Mouse (Mus musculus) gastrocnemius, adult 18-20 months (tissue): ENCODE measurements around the gene Gm29797. TPM values are rescaled to one million over a fixed set of nuclear protein-coding genes. Genes with fewer than 3 reads are reported as not detected.

ENCODE experiments used
- DNase-seq: peaks from one replicate; pipeline ENCODE4 v3.0.0; 2021; ENCODE audit warnings: low spot score
- total RNA-seq, 2 experiments: library from RNA; stranded (reverse); gene quantifications; 2 replicates each; pipeline ENCODE4 v1.2.3; 2021

Gm29797 gene
- total RNA-seq, 2 experiments from 2014 or later: not detected

GRCm38 (mm10) chr2:181671984-181672383 is 15.2 kb downstream of the Gm29797 start:
- DNase-seq: no peak

GRCm38 (mm10) chr2:181673501-181673900 is 16.7 kb downstream of the Gm29797 start:
- no peak for DNase-seq

DNA sequence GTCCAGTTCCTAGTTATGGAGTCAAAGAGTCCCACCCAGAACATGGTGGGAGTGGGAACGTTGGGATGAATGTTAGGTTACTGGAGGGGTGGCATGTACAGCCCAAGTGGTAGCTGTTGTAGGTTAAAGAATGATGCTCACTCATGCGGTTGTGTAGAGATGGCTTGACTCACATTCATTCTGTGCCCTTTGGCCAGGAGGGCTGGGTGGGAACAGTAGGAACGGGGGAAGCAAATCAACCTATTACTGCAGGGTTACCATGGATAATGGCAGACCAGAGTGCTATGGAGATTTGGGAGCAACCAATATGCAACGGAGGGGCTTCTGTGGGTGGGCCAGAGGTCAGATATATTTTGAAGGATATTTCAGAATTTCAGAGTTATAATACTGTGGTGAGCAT is 18.1 kb downstream of the Gm29797 start:
- DNase-seq: no peak

- DNase-seq: peak; percentile 40
Measured at GRCm38 (mm10) chr2:181675454-181675853, 18.6 kb downstream of the Gm29797 start.

DNA sequence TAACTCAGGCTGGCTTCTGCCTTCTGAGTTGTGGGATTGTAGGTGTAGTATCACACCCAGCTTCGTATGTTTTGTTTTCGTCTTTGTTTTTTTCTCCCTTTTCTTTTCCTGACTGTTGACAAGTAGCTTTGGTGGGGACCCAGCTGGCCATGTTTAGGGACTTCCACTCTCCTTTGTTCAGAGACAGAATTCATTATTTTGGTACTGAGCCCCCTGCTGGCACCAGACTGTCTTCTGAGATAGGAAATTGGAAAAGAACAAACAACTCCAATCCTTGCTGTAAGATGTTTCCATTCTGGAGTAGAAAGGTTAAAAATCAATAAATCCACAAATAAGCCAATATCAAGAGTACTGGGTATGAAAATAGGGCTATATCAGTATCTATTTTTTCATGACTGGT is 19.6 kb downstream of the Gm29797 start:
- DNase-seq: no peak

- DNase-seq: peak; percentile 34
Measured at GRCm38 (mm10) chr2:181677096-181677754, 20.4 kb downstream of the Gm29797 start.

DNA sequence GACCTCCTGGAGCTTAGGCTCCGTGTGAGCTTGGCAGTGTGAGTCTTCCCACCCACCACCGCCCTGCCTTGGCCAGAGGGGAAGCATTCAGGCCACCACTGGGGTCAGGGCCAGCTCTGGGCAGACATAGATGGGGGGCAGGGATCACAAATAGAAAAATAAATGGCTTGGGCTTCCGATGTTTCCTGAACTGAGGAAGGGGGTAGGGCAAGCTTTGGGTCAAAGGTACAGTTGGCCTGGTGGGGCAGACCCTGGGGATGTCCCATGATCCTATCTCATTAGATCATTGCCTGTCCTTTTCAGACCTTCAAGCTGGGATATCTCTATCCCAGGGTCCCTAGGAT is 20.9 kb downstream of the Gm29797 start:
- DNase-seq: no peak

- peak; percentile 72 for DNase-seq
Measured at GRCm38 (mm10) chr2:181678780-181679179, 21.9 kb downstream of the Gm29797 start.

DNA sequence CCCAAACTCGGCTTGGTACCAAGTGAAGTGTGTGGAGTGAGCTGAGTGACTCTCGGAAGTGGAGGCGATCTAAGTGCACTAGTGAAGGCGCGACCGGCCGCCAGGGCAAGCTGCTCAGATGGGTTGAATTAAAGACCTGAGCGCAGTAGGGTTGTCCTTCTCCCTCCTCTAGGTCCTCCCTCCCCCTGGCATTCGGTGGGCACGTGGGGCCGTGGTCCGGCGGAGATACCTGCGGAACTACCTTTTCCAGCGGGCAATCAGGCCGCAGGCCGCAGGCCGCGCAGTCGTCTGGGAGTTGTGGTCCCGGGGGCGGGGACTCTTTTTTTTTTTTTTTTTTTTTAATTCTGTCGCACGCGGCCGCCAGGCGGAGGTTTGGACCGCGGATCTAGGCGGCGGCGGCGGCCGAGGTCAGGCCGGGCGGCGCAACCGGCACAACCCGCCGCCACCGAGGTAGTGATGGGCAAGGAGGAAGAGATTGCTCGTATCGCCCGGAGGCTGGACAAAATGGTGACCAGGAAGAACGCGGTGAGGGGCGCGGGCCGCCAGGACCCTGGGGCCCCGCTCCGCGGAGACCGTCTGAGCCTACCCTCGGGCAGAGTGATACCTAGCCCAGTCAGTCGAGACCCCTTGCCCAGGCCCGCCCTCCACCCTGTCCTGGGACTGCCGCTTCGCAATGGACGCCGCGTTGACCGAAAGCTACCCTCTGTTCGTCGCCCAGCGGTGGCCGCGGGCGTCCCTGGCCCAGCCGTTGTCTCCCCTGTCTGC is 23.3 kb downstream of the Gm29797 start, which contains the start of gene Tcea2:
Tcea2 (plus strand) TSS at position 360 of the 765 bp plus-strand sequence.
- peak; percentile 65 for DNase-seq

GRCm38 (mm10) chr2:181680716-181681117 is 23.9 kb downstream of the Gm29797 start:
- no peak for DNase-seq

DNA sequence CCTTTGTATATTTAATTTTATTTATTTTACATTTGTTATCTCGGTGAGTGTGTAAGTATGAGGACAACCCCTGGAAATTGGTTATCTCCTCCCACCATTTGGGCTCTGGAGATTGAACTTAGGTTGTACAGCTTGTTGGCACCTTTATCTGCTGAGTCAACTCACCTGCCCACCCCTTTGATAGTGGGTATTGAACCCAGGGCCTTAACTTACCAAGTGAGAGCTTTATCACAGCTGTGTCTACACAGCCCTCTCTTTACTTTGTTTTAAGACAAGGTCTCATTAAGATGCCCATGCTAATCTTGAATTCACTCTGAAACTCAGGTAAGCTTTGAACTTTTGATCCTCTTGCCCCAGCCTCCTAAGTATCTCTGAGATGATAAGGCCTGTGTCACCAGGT is 25.1 kb downstream of the Gm29797 start:
- no peak for DNase-seq

GRCm38 (mm10) chr2:181683381-181683780 is 26.5 kb downstream of the Gm29797 start:
- no peak for DNase-seq

- no peak for DNase-seq
Measured at GRCm38 (mm10) chr2:181684713-181685112, 27.9 kb downstream of the Gm29797 start.

GRCm38 (mm10) chr2:181685686-181686085 is 28.9 kb downstream of the Gm29797 start:
- DNase-seq: no peak

DNA sequence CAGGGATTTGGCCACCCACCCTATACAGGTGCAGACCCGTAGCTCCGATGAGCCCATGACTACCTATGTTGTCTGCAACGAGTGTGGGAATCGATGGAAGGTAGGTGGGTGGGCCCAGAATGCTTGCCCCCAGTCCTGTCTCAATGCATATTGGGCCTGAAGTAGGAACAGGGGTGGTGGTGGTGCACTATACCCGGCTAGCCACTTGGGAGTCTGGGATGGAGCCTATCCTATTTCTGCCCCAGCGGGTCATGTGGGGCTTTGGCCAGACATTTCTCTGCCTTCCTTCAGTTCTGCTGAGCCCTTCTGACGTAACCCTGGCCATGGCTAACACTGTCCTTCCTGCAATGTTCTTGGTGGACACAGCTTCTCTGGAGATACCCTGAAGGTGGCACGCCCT is 30.8 kb downstream of the Gm29797 start:
- DNase-seq: no peak

DNA sequence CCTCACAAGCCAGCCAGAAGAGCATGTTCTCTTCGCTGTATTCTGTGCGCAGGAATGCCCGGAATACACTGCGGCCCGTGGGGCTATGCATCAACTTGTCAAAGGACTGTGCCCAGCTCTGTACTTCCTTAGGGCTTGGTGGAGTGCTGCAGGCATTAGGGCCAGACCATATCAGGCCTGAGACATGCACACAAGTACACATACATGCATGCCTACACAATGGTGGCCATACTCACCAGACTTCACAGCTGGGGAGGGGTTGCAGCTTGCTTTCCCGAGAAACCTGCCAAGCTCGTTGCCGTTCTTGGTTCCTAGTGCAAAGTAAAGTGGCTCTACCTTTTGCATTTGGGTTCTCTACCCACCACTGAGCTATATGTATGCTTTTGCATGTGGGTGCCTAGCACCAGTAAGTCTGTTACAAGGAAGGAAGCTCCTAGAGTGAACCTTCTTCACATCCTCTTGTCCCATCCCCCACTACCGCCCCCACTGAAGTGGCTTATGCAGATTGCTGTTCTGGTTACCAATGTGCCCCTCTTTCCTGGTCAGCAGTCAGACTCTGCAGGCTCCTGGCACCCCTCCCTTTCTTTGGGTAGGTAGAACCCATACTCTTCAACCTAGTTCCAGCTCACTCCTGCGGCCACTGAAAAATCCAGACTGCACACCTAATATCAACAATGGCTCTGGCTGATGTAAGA is 32.8 kb downstream of the Gm29797 start:
- DNase-seq: no peak

DNA sequence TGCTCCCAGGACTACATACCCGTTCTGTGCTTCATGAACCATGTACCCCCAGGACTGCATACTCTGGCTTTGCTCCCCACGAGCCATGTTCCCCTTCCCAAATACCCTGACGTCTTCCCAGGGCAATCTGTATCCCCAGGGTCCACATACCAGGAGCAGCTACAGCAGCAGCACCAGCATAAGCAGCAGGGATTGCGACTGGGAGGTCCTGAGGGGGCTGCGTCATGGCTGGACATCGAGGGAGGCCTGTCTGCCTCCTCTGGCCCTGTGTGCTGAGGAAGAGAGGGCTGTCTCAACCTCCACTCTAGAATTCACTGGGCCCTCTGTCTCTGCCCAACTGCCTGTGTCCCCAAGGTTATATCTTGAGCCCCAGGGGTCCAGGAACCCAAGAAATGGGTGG is 34.2 kb downstream of the Gm29797 start:
- DNase-seq: no peak

DNA sequence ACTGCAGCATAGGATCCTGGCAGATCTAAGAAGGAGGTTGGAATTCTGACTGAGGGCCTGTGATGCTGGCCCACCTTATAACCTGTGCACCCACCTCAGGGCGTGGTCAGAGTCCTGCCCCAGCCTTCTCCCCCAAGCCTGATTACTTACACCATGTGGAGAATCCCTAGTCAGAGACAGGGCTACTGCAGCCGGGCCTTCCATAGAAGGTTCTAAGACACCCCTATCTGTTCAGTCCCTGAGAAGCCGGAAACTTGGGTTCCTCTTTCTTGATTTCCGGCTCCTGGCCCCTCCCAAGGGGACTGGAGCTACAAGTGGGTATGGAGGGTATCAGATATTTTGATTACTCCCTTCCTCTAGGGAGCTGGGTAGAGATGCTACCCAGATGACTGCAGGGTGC is 34.7 kb downstream of the Gm29797 start:
- DNase-seq: no peak

- no peak for DNase-seq
Measured at GRCm38 (mm10) chr2:181692304-181692703, 35.5 kb downstream of the Gm29797 start.

DNA sequence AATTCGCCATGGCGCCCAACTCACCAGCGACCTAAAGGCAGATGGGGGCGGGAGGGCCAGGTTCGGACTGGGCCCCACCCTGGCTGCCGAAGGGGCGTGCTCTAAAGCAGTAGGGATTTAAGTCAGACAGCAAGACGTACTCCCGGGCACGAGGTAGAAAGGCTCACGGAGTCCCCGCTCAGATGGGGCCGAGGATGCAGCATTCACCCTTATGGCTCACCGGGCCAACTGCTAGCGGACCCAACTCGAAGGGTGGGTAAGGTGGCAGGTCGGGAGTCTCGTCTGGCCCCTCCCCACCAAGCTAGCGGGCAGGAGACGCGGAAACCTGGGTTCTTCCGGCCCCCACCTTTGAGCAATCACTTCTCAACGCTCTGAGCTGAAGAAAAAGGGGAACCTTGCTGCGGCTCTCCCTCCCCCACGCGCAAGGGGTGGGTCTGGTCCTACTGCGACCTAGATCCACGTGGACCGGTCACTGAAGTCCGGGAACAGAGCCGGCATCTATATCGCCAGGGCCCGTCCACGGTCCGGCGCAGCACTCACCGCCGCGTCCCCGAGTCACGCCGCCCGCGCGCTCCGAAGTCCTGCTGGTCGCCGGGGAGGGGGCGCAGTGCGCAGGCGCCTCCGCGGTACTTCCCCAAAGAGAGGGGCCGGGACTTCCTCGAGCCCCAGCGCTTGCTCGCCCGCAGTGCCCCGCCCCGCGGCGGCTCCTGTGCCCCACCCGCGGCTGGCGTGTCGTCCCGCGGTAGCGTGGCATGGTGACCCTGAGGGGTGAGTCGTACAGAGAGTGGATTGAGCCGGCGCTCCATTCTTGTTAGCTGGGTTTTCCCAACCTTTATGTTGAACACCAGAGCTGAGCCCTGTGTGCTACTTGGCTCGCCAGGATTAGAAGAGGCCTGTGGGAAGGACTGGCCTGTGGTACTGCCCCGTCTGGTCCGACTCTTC is 36.8 kb downstream of the Gm29797 start, which contains the start of gene Rgs19:
Rgs19 (minus strand) TSS at position 639 of the 942 bp plus-strand sequence.
- DNase-seq: peak; percentile 74

DNA sequence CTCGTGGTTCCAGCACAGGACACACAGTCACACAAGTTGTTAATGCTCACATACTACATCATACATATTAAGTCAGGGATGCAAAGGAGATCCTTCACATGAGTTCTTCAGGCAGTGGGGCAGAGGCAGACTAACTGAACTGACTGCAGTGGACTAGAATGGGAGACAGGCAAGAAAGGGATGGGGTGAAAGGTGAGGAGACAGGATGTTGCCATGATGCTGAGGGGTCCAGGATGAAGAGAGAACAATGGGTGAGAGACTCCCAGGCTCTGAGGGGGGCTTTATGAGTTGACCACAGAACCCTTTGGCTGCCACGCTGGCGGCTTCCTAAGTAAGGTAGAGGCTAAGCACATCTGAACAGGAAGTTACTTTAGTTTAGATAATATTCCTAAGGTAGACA is 37.7 kb downstream of the Gm29797 start:
- DNase-seq: no peak
